Mouse (Mus musculus) retina, adult 2 months (tissue): ENCODE data around the gene Actl7a.

ENCODE experiments used
- DNase-seq: peaks from one replicate; pipeline ENCODE4 v3.0.0-alpha.2; 2012; ENCODE audit warnings: low read depth, low spot score

The Actl7a gene

DNA sequence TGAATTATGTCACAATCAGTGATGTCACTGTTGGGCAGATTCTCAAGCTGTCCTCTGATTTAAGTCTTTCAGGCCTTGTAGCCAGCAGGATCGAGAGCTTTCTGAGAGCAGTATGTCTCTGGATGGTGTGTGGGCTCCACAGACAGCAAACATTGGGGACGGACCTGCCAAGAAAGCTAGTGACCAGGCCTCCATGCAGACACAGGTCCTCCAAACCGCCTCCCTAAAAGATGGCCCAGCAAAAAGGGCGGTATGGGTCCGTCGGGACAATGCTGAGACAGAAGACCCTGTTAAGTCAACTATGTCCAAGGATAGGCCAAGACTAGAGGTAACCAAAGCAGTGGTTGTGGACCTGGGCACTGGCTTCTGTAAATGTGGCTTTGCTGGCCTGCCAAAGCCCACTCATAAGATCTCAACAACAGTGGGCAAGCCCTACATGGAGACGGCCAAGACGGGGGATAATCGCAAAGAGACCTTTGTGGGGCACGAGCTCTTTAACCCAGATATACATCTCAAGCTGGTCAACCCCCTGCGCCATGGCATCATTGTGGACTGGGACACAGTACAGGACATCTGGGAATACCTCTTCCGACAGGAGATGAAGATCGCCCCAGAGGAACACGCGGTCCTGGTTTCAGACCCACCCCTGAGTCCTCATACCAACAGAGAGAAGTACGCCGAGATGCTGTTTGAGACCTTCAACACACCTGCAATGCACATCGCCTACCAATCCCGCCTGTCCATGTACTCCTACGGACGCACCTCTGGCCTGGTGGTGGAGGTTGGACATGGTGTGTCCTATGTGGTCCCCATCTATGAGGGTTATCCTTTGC lies at the start of gene Actl7a:
Gene Actl7a (plus strand): TSS at position 51 of the 833 bp plus-strand sequence.
- no peak for DNase-seq

- no peak for DNase-seq
Measured at GRCm38 (mm10) chr4:56696401-56696800, 46.8 kb upstream of the Actl7a start.

- DNase-seq, result no peak
Measured at GRCm38 (mm10) chr4:56698671-56699070, 44.5 kb upstream of the Actl7a start.

- no peak for DNase-seq
Measured at GRCm38 (mm10) chr4:56702234-56702633, 41.0 kb upstream of the Actl7a start.

GRCm38 (mm10) chr4:56713155-56713554 lies 30.1 kb upstream of the Actl7a start:
- no peak for DNase-seq

GRCm38 (mm10) chr4:56716801-56717200 lies 26.4 kb upstream of the Actl7a start:
- DNase-seq, result no peak

DNA sequence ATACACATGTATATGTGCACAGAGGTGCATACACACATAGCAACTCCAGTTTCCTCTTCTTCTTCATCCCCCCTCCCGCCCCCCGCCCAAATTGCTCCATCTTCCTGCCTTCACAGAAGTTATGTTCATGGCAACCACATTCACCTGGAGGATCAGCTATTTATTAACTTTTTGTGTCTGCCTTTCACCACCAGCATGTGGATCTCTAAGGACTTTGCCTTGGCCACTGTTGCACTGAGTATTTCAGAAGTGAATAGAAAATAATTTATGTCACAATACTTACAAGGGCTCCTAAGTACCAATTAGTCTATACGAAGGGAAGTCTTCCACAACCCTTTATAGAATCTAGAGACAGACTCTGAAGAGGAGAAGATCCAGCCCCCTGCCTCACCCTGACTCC lies 25.3 kb upstream of the Actl7a start:
- no peak for DNase-seq

- DNase-seq, result no peak
Measured at GRCm38 (mm10) chr4:56718573-56719442, 24.4 kb upstream of the Actl7a start.

GRCm38 (mm10) chr4:56719456-56719855 lies 23.8 kb upstream of the Actl7a start:
- DNase-seq, result no peak

- DNase-seq, result no peak
Measured at GRCm38 (mm10) chr4:56720403-56720802, 22.8 kb upstream of the Actl7a start.

- DNase-seq, result no peak
Measured at GRCm38 (mm10) chr4:56721469-56721868, 21.7 kb upstream of the Actl7a start.

DNA sequence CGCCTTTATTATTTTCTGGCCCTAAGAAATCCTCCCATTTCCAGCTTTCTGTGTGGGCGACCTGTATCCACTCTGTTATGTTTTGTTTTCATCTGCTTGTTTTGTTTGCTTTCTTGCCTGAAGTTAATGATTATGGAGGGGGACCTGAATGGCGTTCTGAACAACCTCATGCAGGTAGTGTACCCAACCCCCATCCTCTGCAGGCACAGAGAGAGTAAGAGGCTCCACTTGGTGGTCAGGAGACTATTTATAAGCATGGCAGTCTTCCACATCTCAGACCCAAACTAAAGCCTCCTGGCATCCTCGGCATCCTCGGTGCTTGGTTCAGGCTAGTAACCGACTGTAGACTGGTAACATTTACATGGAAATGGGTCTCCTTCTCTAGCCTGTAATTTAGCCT lies 20.9 kb upstream of the Actl7a start:
- no peak for DNase-seq

DNA sequence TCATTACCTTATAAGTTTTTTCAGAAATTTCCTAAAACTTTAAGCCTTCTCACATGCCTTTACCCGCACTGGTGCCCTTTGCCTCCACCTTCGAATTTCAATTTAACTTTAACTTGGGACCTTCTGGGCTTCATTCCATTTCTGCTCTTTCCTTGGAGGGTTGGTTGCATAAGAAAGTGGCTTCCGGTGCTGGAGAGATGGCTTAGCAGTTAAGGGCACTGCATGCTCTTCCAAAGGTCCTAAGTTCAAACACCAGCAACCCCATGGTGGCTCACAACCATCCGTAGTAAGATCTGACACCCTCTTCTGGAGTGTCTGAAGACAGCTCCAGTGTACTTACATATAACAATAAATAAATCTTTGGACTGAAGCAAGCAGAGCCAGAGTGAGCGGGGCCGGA lies 20.0 kb upstream of the Actl7a start:
- no peak for DNase-seq

- DNase-seq, result no peak
Measured at GRCm38 (mm10) chr4:56725839-56726238, 17.4 kb upstream of the Actl7a start.

GRCm38 (mm10) chr4:56740020-56740485 lies 3.2 kb upstream of the Actl7a start, which contains the start of gene Gm26657:
Gene Gm26657, plus strand, starts transcription at chr4:56740070.
- no peak for DNase-seq

- DNase-seq, result no peak
Measured at GRCm38 (mm10) chr4:56740611-56741010, 2.6 kb upstream of the Actl7a start.

DNA sequence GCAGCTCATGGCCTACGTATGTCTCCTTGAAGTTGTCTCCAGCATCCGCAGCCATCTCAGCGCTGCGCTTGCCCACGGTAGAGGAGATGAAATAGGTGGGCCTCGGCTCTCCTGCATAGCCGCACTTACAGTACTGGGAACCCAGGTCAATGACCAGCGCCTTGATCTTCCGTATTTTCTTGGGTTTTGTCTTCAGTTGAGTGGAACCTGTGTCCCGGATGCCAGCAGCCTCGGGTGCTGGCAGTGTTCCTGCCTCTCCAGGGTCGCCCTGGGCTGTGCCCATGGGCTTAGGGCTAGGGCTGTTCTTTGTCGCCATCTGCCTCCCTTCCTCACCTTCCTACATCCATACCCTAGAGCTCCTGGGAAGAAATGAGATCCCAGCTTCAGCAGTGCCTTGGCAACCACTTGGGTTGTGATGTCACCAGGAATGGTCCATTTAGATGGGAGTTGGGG lies 2.1 kb upstream of the Actl7a start, which contains the start of gene Actl7b:
Gene Actl7b (minus strand): TSS at position 403 of the 453 bp plus-strand sequence.
- DNase-seq, result no peak

GRCm38 (mm10) chr4:56742698-56743097 lies 515 bp upstream of the Actl7a start:
- DNase-seq, result no peak

DNA sequence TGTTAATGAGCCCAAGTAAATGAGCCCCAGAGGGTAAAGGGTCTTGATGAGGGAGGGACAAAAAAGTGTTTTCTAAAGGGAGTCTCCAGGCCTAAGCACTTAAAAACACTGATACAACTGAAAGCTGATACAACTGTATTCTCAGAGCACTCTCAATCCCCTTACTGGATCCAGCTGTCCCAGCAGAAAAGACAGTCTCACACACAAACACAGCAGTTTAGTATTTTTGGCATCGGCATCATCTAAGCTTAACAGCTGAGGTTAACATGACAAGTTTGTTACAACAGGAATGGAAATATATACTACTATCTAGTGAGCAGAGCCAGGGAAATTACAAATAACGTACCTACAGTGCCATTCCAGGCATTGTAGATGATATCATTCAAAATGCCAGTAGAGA lies 3.1 kb downstream of the Actl7a start:
- DNase-seq, result no peak

DNA sequence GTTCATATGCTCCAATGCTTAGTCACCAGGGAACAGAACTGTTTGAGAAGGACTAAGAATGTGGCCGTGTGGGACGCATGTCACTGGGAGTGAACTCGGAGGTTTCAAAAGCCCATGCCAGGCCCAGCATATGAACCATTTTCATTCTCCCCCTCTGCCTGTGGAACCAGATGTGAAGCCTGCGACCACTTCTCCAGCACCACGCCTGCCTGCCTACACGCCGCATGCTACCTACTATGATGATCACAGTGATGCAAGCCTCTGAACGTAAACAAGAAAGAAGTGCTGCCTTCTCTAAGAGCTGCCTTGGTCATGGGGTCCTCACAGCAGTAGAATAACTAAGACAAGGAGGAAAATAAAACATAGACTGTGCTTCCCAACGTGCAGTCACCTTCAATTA lies 4.2 kb downstream of the Actl7a start:
- no peak for DNase-seq

DNA sequence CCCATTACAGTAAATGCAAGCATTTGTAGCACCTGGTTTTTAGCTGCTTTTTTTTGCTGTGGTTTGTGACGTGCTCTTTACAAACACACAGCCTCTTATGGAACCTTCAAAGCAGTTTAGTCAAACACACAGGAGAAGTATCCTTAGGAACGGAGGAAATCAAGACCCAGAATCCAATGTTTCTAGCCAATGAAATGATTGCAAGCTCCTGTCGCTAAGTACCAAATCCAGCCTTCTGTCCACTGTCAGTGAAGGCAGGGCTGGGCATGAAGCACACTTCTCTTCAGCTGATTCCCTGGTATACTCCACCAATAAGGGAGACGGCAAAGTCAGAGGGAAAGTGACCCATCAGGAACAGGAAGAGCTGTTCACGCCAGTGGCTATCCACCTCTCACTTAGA lies 12.8 kb downstream of the Actl7a start:
- no peak for DNase-seq

- no peak for DNase-seq
Measured at GRCm38 (mm10) chr4:56756966-56757600, 13.9 kb downstream of the Actl7a start.
